In the genomic region with DNA sequence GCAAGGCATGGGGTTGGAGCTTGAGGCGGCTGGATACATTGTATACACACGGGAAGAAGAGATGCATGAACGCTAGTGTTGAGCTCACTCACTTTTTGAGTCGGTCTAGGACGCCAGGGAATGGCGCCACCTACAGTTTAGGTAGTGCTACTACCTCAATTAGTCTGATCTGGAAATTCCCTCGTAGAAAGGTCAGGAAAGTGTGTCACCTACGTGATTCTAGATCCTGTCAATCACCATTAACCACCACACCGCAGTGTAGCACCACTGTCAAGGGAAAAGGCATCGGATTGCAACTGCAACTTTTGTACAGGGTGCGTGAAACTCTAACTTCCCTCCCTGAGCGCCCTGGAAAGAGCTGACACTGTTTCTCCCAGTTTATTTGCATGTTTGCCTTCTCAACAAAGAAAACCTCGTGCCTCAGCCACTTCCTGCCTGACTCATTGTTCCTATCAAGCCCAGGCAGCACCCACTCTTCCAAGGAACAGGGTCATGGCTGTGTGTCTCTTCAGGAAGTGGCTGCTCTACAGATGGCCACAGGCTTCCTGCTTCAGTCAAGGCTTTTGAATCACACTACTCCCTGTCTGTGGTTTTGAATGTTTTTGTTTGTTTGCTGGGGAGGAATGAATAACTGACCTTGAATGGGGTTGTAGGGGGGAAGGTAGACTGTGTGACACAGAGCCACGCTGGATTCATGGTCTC, we compare ENCODE assay signal across 9 mouse cellular contexts.
A peak's percentile ranks its signal among the peaks of the same experiment; 100 is the strongest.
DNase-seq lines count a peak whose midpoint lies in the region; ATAC-seq and TF ChIP-seq lines count a peak whose summit lies in the region.
"Had no signal": no experiment of that assay in that cellular context is flagged by ENCODE, and none has a peak within 500 bp of the region (broad histone marks: within the 10 kb centered on the region; RNA-seq: fewer than 3 reads in every experiment).

No protein-coding gene starts in this region.

- no peaks in the 10 kb centered on the region for H3K27me3 ChIP-seq in kidney, embryonic 16.5 days (ENCODE audit: insufficient read depth, low read length)
- no peaks in the 10 kb centered on the region for H3K27me3 ChIP-seq in thymus, adult 2 months (ENCODE audit: control insufficient read depth, insufficient read depth, low read length)

- no peak for TF ChIP-seq POLR2A in thymus, adult 2 months (IDR thresholded peaks at IDR 0.05; ENCODE audit: control insufficient read depth, extremely low read depth, insufficient read depth, low read length, poor library complexity)

- DNase-seq in layer of hippocampus, postnatal 10 days (ENCODE audit: low spot score in 2 of 2) = peak; percentile 9 to 20
- DNase-seq in layer of hippocampus, adult 18-20 months (ENCODE audit: low spot score in 2 of 2) = no peak
- DNase-seq in adrenal gland, adult 18-20 months (ENCODE audit: low spot score in 2 of 2) = peak; percentile 35 to 36
- peak; percentile 62 to 86 for DNase-seq in heart, adult 18-20 months
- DNase-seq in thymus, adult 2 months = peak; percentile 43
- no peak for DNase-seq in left cerebral cortex, adult 18-20 months (ENCODE audit: low spot score in 2 of 2)

- peak; percentile 76 for ATAC-seq in kidney, embryonic 16.5 days (ENCODE audit: low FRiP score, low TSS enrichment)
- peak; percentile 96 for ATAC-seq in megakaryocyte, adult 5-6 weeks (ENCODE audit: poor library complexity, severe bottlenecking)

- TF ChIP-seq CTCF in thymus, adult 2 months (IDR thresholded peaks at IDR 0.05; ENCODE audit: borderline replicate concordance, control insufficient read depth, extremely low read depth, insufficient read depth, low read length, poor library complexity) = no peak

- no peak overlapping the region for H3K4me3 ChIP-seq in kidney, embryonic 16.5 days (ENCODE audit: low read length)
- H3K4me3 ChIP-seq in thymus, adult 2 months (ENCODE audit: control insufficient read depth, insufficient read depth, low read length) = no peak overlapping the region
- H3K4me3 ChIP-seq: erythroblast, embryonic 14.5 days had no signal

- peaks cover 8% of the 10 kb centered on the region; the same call in 1 of the 2 replicates for H3K4me1 ChIP-seq in kidney, embryonic 16.5 days (ENCODE audit: insufficient read depth, low read length)
- peaks cover 13% of the 10 kb centered on the region for H3K4me1 ChIP-seq in thymus, adult 2 months (replicated peaks; ENCODE audit: control insufficient read depth, insufficient read depth, low read length)

- peak overlapping the region; percentile 73 for H3K27ac ChIP-seq in kidney, embryonic 16.5 days (ENCODE audit: low read length)
- H3K27ac ChIP-seq in thymus, adult 2 months (ENCODE audit: control insufficient read depth, insufficient read depth, low read length) = peak overlapping the region; percentile 27; the same call in 1 of the 2 replicates

- 54% methylated on average over 14 of the region's 14 CpGs for WGBS in kidney, embryonic 16.5 days
- 13% methylated on average over 14 of the region's 14 CpGs for WGBS in thymus, adult 2 months

- no peaks in the 10 kb centered on the region for H3K9me3 ChIP-seq in kidney, embryonic 16.5 days (ENCODE audit: low read length)

- H3K4me2 ChIP-seq in kidney, embryonic 16.5 days (replicated peaks; ENCODE audit: low read depth, low read length) = no peak overlapping the region

- H3K9ac ChIP-seq in kidney, embryonic 16.5 days (replicated peaks; ENCODE audit: low read length) = no peak overlapping the region

- H3K36me3 ChIP-seq in kidney, embryonic 16.5 days (ENCODE audit: insufficient read depth, low read length) = no peaks in the 10 kb centered on the region
- no peaks in the 10 kb centered on the region for H3K36me3 ChIP-seq in thymus, adult 2 months (ENCODE audit: control insufficient read depth, insufficient read depth, low read length)

Comparison
In these comparisons a context has a peak if more than half of its experiments do, and no peak if none do; other contexts are left out.
1. DNase-seq: peak in layer of hippocampus, postnatal 10 days (2 of 2), adrenal gland, adult 18-20 months (2 of 2), heart, adult 18-20 months (2 of 2) and thymus, adult 2 months (single experiment); none in layer of hippocampus, adult 18-20 months (0 of 2) and left cerebral cortex, adult 18-20 months (0 of 2).